Mouse (Mus musculus) hindbrain, embryonic 15.5 days (tissue): ENCODE data around the gene Zfp334. TPM values are rescaled to one million over a fixed set of nuclear protein-coding genes. Genes with fewer than 3 reads are reported as not detected.

ENCODE experiments used
- ATAC-seq: fragments of 200-750 bp; cut with Nextera tagmentation; 2 replicates; pipeline ENCODE4 v1.8.0; 2017; ENCODE audit warnings: low read depth, moderate number of reproducible peaks, moderate TSS enrichment; ENCODE audit not compliant: low FRiP score
- H3K27ac ChIP-seq: fragments of 300-500 bp; sonication (generic); replicated peaks from 2 replicates; pipeline ENCODE4 v1.5.1; 2015; ENCODE audit warnings: mild to moderate bottlenecking, inconsistent platforms
- H3K27me3 ChIP-seq: fragments of 300-500 bp; sonication (generic); 2 replicates; pipeline ENCODE4 v1.6.1; 2015; ENCODE audit warnings: control low read depth, inconsistent platforms
- H3K36me3 ChIP-seq: fragments of 300-500 bp; sonication (generic); 2 replicates; pipeline ENCODE4 v1.6.1; 2015; ENCODE audit warnings: control low read depth, inconsistent platforms
- H3K4me1 ChIP-seq: fragments of 300-500 bp; sonication (generic); replicated peaks from 2 replicates; pipeline ENCODE4 v1.6.1; 2015; ENCODE audit warnings: control low read depth, inconsistent platforms
- H3K4me2 ChIP-seq: fragments of 300-500 bp; sonication (generic); 2 replicates; pipeline ENCODE4 v1.6.1; 2015; ENCODE audit warnings: moderate library complexity, mild to moderate bottlenecking, inconsistent platforms
- H3K4me3 ChIP-seq: fragments of 300-500 bp; sonication (generic); 2 replicates; pipeline ENCODE4 v1.5.1; 2015; ENCODE audit warnings: mild to moderate bottlenecking, inconsistent platforms
- H3K9ac ChIP-seq: fragments of 300-500 bp; sonication (generic); 2 replicates; pipeline ENCODE4 v1.6.1; 2015; ENCODE audit warnings: inconsistent platforms
- H3K9me3 ChIP-seq: fragments of 300-500 bp; sonication (generic); 2 replicates; pipeline ENCODE4 v1.6.1; 2016; ENCODE audit warnings: control low read depth, inconsistent platforms
- WGBS: fragments of 180-500 bp; shearing (Covaris S2); methylation state at CpG from one replicate; pipeline ENCODE4 v1.1.7; 2015; 5-methylcytosine and 5-hydroxymethylcytosine counted together
- polyA plus RNA-seq: library from polyadenylated mRNA; unstranded; fragments of >200 nt; fragmentation: Nextera tagmentation; extraction: Ambion mirVana; gene quantifications from 2 replicates; pipeline ENCODE4 v1.2.1, GENCODE M21; 2015

The Zfp334 gene
- polyA plus RNA-seq, 1 experiment from 2014 or later = 8.5 TPM

DNA sequence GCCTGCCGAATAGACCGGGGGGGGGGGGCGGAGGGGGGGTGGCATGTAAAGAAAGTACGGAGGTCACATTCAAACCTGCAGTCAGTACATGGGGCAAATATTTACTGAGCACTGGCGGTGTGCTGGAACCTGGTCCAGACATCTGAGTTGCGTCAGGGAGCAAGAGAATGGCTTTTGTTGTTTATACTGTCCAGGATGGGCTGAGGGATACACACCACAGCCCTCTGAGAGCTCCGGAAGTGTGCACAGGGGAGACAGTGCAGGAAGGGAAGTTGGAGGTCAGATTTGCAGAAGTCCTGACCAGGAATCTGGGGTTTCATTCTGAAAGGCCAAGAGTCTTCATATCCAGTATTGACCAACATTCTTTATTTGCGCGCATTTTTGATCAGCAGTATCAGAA, 16.9 kb upstream of the Zfp334 start:
- no peaks in the 10 kb centered on the region for H3K9me3 ChIP-seq
- no peaks in the 10 kb centered on the region for H3K4me1 ChIP-seq
- H3K4me2 ChIP-seq = no peak overlapping the region
- no peak overlapping the region for H3K27ac ChIP-seq
- H3K36me3 ChIP-seq = no peaks in the 10 kb centered on the region
- H3K9ac ChIP-seq = no peak overlapping the region
- ATAC-seq = no peak
- 73% methylated on average over 9 of the region's 9 CpGs for WGBS
- no peak overlapping the region for H3K4me3 ChIP-seq
- H3K27me3 ChIP-seq = no peaks in the 10 kb centered on the region

DNA sequence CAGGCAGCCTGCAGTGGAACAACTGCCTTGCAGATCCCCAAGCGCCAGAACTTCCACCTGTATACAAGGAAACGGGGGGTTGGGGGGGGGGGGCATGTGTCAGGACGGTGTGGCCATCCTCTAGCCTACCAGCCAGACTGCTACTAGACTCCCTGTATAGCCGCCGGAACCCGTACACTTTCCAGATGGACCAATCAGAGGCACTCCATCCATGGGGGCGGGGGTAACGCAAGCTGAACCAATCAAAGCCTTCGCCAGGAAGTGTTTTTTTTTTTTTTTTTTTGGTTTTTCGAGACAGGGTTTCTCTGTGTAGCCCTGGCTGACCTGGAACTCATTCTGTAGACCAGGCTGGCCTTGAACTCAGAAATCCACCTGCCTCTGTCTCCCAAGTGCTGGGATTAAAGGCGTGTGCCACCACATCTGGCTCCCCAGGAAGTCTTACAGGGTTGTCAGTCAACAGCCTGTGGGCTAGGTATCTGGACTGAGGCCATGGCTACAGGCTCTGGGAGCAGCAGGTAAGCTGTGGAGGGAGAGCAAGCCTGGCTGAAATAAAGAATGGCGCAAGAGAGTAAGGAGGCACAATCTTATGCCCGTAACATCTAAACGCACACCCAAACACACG, 10.2 kb upstream of the Zfp334 start:
- Histone ChIP-seq H3K36me3 (no peaks in the 10 kb centered on the region), H3K4me2 (no peak overlapping the region), H3K9ac (no peak overlapping the region), H3K27me3 (no peaks in the 10 kb centered on the region), H3K27ac (no peak overlapping the region; the same call in 1 of the 2 replicates), H3K4me1 (peaks cover 14% of the 10 kb centered on the region), H3K9me3 (no peaks in the 10 kb centered on the region), H3K4me3 (no peak overlapping the region)
- WGBS = 63% methylated on average over 15 of the region's 15 CpGs
- no peak for ATAC-seq

DNA sequence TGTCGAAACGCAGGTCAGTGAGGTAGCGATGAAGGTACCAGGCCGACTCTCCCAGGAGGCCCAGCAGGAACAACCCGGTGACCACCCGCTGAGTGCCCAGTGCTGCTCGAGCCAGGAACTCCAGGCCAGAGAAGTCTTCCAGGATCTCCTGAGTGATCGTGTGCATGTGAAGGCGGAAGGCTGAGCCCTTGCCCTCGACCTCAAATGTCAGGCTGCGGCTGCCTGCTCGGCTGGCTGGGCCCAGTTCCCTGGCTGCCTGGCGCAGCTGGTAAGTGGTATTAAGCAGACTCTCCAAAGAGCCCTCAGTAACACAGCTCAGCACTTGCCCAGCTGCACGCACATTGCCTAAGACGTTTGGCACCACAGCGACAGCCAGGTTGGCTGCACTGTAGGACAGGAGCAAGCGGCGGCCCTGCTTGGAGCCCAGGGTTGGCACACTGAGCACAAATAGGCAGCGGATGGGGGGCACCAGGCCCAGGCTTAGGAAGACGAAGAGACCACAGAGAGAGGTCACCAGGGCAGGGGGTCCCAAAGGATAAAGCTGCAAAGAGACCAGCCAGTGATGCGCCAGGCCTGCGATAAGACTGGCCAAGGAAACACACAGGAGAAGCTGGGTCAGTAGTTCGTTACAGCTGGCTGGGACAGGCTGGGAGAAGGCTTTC, 9.6 kb upstream of the Zfp334 start:
- H3K36me3 ChIP-seq = no peaks in the 10 kb centered on the region
- no peak overlapping the region for H3K4me3 ChIP-seq
- H3K9ac ChIP-seq = no peak overlapping the region
- no peak overlapping the region for H3K4me2 ChIP-seq
- no peak overlapping the region; the same call in 1 of the 2 replicates for H3K27ac ChIP-seq
- ATAC-seq = 0 out of 2 replicates have a peak, but pooled peaks have one; percentile 35
- H3K27me3 ChIP-seq = no peaks in the 10 kb centered on the region
- WGBS = 59% methylated on average over 23 of the region's 23 CpGs
- H3K9me3 ChIP-seq = no peaks in the 10 kb centered on the region
- peaks cover 14% of the 10 kb centered on the region for H3K4me1 ChIP-seq

DNA sequence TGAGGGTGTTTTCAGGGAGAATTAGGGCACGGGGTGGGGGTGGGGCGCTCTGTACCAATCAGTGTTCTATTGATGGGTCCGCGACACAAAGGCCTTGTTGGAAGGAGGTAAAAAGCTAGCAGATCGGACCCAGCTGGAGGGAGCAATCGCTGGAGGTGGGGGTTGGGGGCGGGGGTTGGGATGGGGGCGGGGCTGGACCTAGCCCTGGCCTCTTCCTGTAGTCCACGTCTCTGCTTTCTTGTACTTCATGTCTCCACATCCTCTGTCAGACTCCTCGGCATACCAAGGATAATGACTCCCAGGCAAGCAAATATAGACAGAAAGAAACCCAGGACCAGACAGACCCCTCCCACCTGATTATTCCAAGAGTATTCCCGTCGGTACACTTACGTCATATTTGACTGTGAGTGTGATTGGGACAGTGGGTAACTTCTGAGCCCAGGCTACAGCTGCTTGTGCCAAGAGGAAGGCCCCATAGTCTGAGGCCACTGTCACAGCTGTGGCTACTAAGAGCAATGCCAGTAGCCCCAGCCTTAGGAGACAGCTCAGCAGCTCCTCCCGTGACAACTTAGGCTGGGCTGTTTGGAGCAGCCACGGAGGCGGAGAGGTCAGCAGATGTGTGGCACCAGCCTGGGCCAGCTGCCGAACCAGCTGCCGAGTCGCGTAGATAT, 8.9 kb upstream of the Zfp334 start:
- WGBS = 41% methylated on average over 20 of the region's 20 CpGs
- no peak overlapping the region for H3K4me3 ChIP-seq
- no peak overlapping the region for H3K9ac ChIP-seq
- peaks cover 15% of the 10 kb centered on the region for H3K4me1 ChIP-seq
- no peaks in the 10 kb centered on the region for H3K27me3 ChIP-seq
- no peaks in the 10 kb centered on the region for H3K36me3 ChIP-seq
- H3K4me2 ChIP-seq = no peak overlapping the region
- no peaks in the 10 kb centered on the region for H3K9me3 ChIP-seq
- no peak overlapping the region for H3K27ac ChIP-seq
- ATAC-seq = no peak

DNA sequence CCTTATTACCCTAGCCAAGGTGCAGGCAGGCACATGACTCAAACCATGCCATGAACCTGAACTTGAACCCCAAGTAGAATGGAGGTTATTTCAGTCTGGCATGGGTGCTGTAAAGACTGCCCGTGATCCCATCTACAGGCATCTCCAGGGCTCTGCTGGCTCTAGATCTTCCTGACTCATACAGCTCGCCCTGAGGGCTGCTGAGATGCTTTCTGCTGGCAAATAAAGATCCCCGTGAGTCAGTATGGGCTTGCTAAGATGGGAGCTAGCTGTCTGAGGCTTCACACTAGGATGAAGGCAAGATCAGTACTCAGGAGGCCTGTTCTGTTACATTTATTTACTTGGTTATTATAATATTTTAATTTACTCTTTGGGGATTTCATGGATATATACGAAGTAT, 4.1 kb upstream of the Zfp334 start:
- H3K9ac ChIP-seq = no peak overlapping the region
- H3K27me3 ChIP-seq = no peaks in the 10 kb centered on the region
- no peak overlapping the region for H3K4me3 ChIP-seq
- WGBS = 83% methylated on average over 4 of the region's 4 CpGs
- no peaks in the 10 kb centered on the region for H3K9me3 ChIP-seq
- no peak overlapping the region for H3K27ac ChIP-seq
- no peak overlapping the region for H3K4me2 ChIP-seq
- H3K36me3 ChIP-seq = no peaks in the 10 kb centered on the region
- peaks cover 12% of the 10 kb centered on the region for H3K4me1 ChIP-seq
- no peak for ATAC-seq

DNA sequence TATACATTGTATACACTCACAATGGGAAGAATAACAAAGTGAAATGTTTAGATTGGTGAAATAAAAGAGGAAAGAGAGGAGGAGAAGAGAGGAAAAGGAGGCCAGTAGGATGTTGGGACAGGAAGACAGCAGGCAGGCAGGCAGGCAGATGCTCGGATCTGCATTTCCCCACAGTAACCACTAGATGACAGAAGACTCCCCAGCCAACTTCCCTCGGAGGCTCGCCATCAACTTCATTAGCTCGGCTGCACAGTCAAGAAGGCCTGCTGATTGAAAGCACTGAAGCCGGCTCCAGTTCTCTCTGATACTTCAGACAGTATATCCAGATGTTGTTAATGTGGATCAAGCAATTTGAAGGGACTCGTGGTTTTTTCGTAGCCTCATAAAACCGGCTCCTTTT, 3.5 kb upstream of the Zfp334 start:
- 9% methylated on average over 8 of the region's 8 CpGs for WGBS
- no peak for ATAC-seq
- Histone ChIP-seq H3K36me3 (peaks cover 2% of the 10 kb centered on the region), H3K4me2 (no peak overlapping the region), H3K27me3 (no peaks in the 10 kb centered on the region), H3K4me3 (no peak overlapping the region), H3K9me3 (no peaks in the 10 kb centered on the region), H3K9ac (no peak overlapping the region), H3K27ac (no peak overlapping the region), H3K4me1 (peaks cover 13% of the 10 kb centered on the region)

DNA sequence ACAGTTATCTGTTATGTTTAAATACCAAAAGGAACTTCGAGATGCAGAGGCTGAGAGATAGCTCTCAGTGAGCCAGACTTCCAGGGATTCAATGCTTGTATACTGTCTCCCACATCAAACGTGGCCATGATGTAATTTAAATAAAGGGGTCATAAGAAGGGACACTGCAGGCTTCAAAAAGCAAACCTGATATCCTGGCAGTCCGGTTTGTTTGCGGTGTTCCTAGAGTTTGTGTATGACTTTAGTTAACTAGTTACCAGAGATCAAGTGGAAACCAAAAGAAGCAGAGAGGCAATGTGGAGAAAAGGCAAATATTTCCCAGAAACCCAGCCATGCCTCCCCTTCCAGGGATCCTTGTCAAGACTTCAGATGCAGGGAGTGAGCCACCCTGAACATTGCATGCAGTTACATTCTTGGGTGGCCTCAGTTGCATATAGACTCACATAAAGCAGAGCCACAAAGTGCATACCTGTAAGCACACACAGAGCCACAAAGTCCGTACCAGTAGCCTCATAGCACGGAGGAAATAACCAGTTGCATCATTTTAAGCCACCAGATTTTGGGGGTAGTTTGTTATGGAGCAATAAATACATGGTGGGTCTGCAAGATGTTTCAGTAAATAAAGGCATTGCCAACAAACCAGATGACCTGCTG, 1.4 kb upstream of the Zfp334 start:
- Histone ChIP-seq H3K9ac (no peak overlapping the region), H3K9me3 (no peaks in the 10 kb centered on the region), H3K4me1 (peaks cover 25% of the 10 kb centered on the region), H3K36me3 (peaks cover 21% of the 10 kb centered on the region), H3K4me2 (no peak overlapping the region), H3K27me3 (no peaks in the 10 kb centered on the region), H3K4me3 (no peak overlapping the region), H3K27ac (no peak overlapping the region)
- WGBS = 89% methylated on average over 6 of the region's 6 CpGs
- ATAC-seq = no peak

DNA sequence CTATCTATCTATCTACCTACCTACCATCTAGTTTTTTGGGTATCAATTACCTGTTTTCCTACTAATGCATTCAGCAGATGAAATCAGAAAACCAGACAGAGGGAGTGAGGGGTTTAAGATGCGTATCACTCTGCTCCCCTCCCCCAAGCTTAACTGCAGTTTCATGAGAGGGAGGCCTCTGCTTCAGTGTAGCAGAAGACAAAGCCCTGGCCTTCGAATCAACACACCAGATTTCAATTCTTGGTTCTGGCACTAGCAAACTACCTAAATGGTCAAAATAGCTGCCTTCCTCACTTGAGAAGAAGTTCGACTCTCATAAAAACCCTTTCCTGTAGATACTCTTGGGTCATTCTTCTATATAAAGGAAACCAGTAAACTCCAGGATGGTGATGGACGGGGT, 689 bp downstream of the Zfp334 start:
- Histone ChIP-seq H3K9me3 (no peaks in the 10 kb centered on the region), H3K4me1 (peaks cover 25% of the 10 kb centered on the region), H3K36me3 (peaks cover 42% of the 10 kb centered on the region), H3K4me3 (peak overlapping the region; percentile 88), H3K9ac (peak overlapping the region; percentile 97), H3K27ac (peak overlapping the region; percentile 95), H3K4me2 (peak overlapping the region; percentile 65), H3K27me3 (no peaks in the 10 kb centered on the region)
- no peak for ATAC-seq
- 5% methylated on average over 4 of the region's 4 CpGs for WGBS

DNA sequence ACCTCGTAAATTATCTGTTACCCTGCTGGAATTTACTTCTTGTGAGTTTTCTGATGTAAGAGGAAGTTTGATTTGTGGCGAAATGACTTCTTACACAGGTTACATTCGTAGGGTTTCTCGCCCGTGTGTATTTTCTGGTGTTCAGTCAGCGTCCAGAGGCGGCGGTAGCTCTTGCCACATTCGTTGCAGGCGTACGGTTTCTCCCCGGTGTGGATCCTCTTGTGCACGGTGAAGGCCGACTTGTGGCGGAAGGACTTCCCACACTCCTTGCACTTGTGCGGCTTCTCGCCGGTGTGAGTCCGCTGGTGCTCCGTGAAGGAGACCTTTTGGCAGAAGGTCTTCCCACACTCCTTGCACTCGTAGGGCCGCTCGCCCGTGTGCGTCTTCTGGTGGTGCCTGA, 8.0 kb downstream of the Zfp334 start:
- H3K4me1 ChIP-seq = peaks cover 7% of the 10 kb centered on the region; the same call in 1 of the 2 replicates
- no peak overlapping the region for H3K4me3 ChIP-seq
- 99% methylated on average over 25 of the region's 25 CpGs for WGBS
- H3K36me3 ChIP-seq = peaks cover 69% of the 10 kb centered on the region
- 0 out of 2 replicates have a peak, but pooled peaks cover 8% of the 10 kb centered on the region for H3K9me3 ChIP-seq
- no peak overlapping the region for H3K9ac ChIP-seq
- H3K27ac ChIP-seq = no peak overlapping the region
- no peak for ATAC-seq
- no peaks in the 10 kb centered on the region for H3K27me3 ChIP-seq
- H3K4me2 ChIP-seq = no peak overlapping the region

DNA sequence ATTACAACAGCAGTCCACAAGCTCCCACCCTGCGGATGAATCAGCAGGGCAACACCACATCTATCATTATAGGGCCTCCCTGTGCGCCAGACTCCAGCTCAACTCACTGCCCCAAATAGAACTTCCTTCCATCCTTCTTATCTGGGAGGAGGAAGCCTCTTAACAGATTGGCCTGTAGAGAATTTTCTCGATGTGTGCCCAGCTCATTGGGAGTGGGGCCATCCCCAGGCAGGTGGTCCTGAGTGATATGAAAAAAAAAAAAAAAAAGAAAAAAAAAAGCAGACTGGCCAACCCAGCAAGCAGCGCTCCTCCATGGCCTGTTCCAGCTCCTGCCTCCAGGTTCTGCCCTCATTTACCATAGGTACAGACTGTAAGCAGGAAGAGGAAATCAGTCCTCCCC, 12.1 kb downstream of the Zfp334 start:
- Histone ChIP-seq H3K36me3 (peaks cover 30% of the 10 kb centered on the region), H3K27ac (no peak overlapping the region), H3K4me2 (no peak overlapping the region), H3K9me3 (0 out of 2 replicates have a peak, but pooled peaks cover 2% of the 10 kb centered on the region), H3K27me3 (no peaks in the 10 kb centered on the region), H3K9ac (no peak overlapping the region), H3K4me3 (no peak overlapping the region), H3K4me1 (peaks cover 7% of the 10 kb centered on the region; the same call in 1 of the 2 replicates)
- no peak for ATAC-seq
- WGBS = 68% methylated on average over 4 of the region's 4 CpGs

DNA sequence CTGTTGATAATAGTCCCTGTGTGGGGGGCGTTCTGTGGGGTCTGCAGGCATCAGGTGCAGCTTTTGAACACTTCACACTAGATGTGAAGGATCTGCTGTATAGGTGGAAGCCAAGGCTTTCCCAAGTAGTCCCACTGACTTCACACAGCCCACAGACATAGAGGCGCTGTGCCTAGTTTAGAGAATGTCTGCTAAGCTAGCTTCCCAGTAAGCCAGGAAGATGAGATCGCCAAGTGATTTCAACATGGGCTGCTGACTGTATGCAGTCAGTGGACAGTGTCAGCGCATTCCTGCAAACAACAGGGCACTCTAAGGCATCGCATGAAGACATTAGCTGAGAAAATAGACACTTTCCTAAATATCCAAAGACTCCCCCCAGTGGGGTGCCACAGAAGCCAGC, 12.6 kb downstream of the Zfp334 start:
- Histone ChIP-seq H3K4me1 (peaks cover 7% of the 10 kb centered on the region; the same call in 1 of the 2 replicates), H3K9ac (no peak overlapping the region), H3K9me3 (0 out of 2 replicates have a peak, but pooled peaks cover 2% of the 10 kb centered on the region), H3K4me2 (no peak overlapping the region), H3K36me3 (peaks cover 25% of the 10 kb centered on the region), H3K4me3 (no peak overlapping the region), H3K27ac (no peak overlapping the region), H3K27me3 (no peaks in the 10 kb centered on the region)
- no peak for ATAC-seq
- WGBS = 78% methylated on average over 5 of the region's 5 CpGs

DNA sequence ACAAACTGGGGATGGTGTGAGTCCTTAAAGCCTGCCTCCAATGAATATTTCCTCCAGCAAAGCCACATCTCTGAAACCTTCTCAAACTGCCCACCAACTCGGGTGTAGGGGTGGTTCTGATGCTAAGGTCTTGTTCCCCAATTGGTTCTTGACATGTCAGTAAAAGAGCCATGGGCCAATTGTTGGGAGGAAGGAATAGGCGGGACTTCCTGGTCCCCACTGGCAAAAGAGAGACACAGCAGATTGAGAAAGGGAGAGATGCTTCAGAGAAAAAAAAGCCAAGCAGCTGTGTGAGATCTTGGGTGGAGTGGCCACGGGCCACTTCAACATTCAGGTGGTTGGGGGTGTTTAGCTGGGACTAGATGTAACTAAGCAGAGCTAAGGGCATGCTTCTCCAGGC, 17.0 kb downstream of the Zfp334 start:
- H3K9me3 ChIP-seq = no peaks in the 10 kb centered on the region
- no peak overlapping the region for H3K9ac ChIP-seq
- H3K4me1 ChIP-seq = peaks cover 22% of the 10 kb centered on the region
- no peaks in the 10 kb centered on the region for H3K36me3 ChIP-seq
- H3K27ac ChIP-seq = no peak overlapping the region
- no peak for ATAC-seq
- 20% methylated on average over 3 of the region's 3 CpGs for WGBS
- H3K4me2 ChIP-seq = peak overlapping the region; percentile 10; the same call in 1 of the 2 replicates
- H3K27me3 ChIP-seq = no peaks in the 10 kb centered on the region
- H3K4me3 ChIP-seq = no peak overlapping the region
